Mouse (Mus musculus) mesoderm, embryonic 11.5 days (tissue): ENCODE data around the gene Stam2.

Experiments used
- DNase-seq: peaks from one replicate; pipeline ENCODE4 v3.0.0-alpha.2; 2012; ENCODE audit warnings: low read depth, low spot score

Stam2 gene

GRCm38 (mm10) chr2:52651547-52651946, 90.5 kb downstream of the Stam2 start:
- DNase-seq, result no peak

- no peak for DNase-seq
Observed at GRCm38 (mm10) chr2:52647255-52647998, 94.7 kb downstream of the Stam2 start.

GRCm38 (mm10) chr2:52643657-52644056, 98.4 kb downstream of the Stam2 start:
- no peak for DNase-seq
